Mouse (Mus musculus): ENCODE measurements around the gene Scn8a. TPM values are rescaled to one million over a fixed set of nuclear protein-coding genes. Genes with fewer than 3 reads are reported as not detected.

Gene Scn8a
- polyA plus RNA-seq, 1 experiment, result 0.20 TPM

DNA sequence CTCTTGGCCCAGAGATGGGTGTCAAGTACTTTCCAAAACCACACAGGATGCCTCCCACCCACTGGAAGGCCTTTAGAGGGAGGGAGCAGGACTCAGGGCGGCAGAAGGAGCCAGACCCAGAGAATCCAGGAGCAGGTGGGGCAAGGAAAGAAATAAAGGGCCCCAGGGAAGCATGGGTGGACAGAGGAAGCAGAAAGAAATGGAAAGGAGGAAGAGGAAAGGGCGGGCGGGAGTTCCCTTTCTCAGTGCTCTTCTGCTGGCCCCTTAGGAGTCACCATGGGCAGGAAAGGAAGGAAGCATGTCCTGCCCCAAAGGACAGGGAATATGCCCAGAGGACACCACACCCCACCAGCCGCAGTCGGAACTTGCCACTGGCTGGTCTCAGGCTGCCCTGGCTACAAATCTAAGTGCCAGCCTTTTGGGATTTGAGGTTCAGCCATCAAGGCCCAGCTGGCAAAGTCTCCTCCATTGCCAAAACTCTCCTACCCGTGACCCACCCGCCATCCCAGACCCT, 211.4 kb downstream of the Scn8a start:
- WGBS, result 84% methylated on average over 7 of the region's 7 CpGs

DNA sequence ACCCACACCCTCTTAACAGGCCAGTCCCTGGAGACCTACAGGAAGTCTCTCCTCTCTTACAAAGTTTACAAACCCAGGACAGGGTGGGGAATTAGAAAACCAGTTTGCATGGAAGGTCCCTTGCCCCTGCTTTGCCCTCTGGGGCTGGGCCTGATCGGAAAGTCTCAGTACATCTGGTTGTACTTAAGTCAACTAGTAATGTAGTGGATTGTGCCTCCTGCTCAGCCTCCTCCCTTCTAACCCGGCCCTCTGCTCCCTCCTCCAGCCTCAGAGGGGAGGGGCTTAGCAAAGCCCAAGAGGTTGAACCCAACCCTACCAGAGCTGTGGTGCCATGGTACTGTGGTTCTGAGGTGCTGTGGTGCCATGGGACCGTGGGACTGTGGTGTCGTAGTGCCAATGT, 212.6 kb downstream of the Scn8a start:
- Histone ChIP-seq H3K27me3 (ENCODE audit: control insufficient read depth, insufficient read depth, low read length) (peaks cover 10% of the 10 kb centered on the region), H3K4me3 (ENCODE audit: control insufficient read depth, insufficient read depth, low read length) (no peak overlapping the region), H3K27ac (ENCODE audit: control insufficient read depth, insufficient read depth, low read length) (no peak overlapping the region), H3K36me3 (ENCODE audit: control insufficient read depth, insufficient read depth, low read length) (no peaks in the 10 kb centered on the region), H3K4me1 (replicated peaks; ENCODE audit: control insufficient read depth, insufficient read depth, low read length) (no peaks in the 10 kb centered on the region)
- 84% methylated on average over 4 of the region's 4 CpGs for WGBS
- no peak for TF ChIP-seq CTCF (IDR thresholded peaks at IDR 0.05; ENCODE audit: borderline replicate concordance, control insufficient read depth, extremely low read depth, insufficient read depth, low read length, poor library complexity)
- no peak for TF ChIP-seq POLR2A (IDR thresholded peaks at IDR 0.05; ENCODE audit: control insufficient read depth, extremely low read depth, insufficient read depth, low read length, poor library complexity)
- no peak for DNase-seq

More for the DNA sequence above, 211.4 kb downstream of the Scn8a start:
- no peak overlapping the region for H3K27ac ChIP-seq (ENCODE audit: control insufficient read depth, insufficient read depth, low read length)
- TF ChIP-seq CTCF (IDR thresholded peaks at IDR 0.05; ENCODE audit: borderline replicate concordance, control insufficient read depth, extremely low read depth, insufficient read depth, low read length, poor library complexity) (no peak), POLR2A (IDR thresholded peaks at IDR 0.05; ENCODE audit: control insufficient read depth, extremely low read depth, insufficient read depth, low read length, poor library complexity) (no peak)
- H3K4me3 ChIP-seq (ENCODE audit: control insufficient read depth, insufficient read depth, low read length), result no peak overlapping the region
- H3K4me1 ChIP-seq (replicated peaks; ENCODE audit: control insufficient read depth, insufficient read depth, low read length), result no peaks in the 10 kb centered on the region
- no peak for DNase-seq
- H3K27me3 ChIP-seq (ENCODE audit: control insufficient read depth, insufficient read depth, low read length), result peaks cover 14% of the 10 kb centered on the region
- no peaks in the 10 kb centered on the region for H3K36me3 ChIP-seq (ENCODE audit: control insufficient read depth, insufficient read depth, low read length)

DNA sequence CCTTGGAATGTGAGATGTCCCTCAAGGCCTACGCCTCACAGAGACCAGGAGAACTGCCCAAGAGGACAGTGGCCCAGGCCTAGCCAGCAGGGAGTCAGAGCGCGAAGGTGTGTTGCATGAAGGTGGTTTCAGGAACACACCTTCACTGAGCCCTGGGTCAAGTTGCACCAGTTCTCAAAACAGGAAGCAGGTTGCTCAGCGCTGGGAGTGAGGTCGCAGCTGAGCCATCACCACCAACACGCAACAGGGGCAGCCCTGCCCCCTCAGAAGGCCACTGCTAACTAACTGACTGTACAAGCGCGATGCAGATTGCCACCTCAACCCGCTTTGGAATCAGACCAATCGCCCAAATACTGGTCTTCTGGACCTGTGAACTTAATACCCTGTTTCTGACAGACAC, 214.8 kb downstream of the Scn8a start:
- 34% methylated on average over 10 of the region's 10 CpGs for WGBS
- TF ChIP-seq CTCF (IDR thresholded peaks at IDR 0.05; ENCODE audit: borderline replicate concordance, control insufficient read depth, extremely low read depth, insufficient read depth, low read length, poor library complexity) (no peak), POLR2A (IDR thresholded peaks at IDR 0.05; ENCODE audit: control insufficient read depth, extremely low read depth, insufficient read depth, low read length, poor library complexity) (no peak)
- DNase-seq, result no peak
- Histone ChIP-seq H3K27me3 (ENCODE audit: control insufficient read depth, insufficient read depth, low read length) (peaks cover 4% of the 10 kb centered on the region), H3K27ac (ENCODE audit: control insufficient read depth, insufficient read depth, low read length) (no peak overlapping the region), H3K36me3 (ENCODE audit: control insufficient read depth, insufficient read depth, low read length) (no peaks in the 10 kb centered on the region), H3K4me1 (replicated peaks; ENCODE audit: control insufficient read depth, insufficient read depth, low read length) (no peaks in the 10 kb centered on the region), H3K4me3 (ENCODE audit: control insufficient read depth, insufficient read depth, low read length) (no peak overlapping the region)

DNA sequence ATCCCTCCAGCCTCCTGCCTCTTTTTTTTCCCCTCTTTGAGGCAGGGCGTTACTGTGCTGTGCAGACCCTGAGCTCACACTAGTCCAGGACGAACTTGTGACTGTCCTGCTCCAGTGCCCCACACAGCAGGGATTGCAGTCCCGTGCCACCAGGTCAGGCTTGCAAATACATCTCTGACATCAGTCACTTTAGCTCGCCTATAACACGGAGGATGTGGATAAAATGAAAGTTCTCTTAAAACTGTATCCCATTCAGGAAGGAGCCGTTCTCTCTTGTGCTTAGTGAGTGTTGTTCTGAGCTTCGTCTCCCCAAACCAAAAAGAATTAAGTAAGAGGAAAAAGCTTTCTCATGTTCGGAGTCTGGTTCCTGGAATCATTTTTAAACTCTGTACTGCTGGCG, 216.8 kb downstream of the Scn8a start:
- Histone ChIP-seq H3K4me1 (replicated peaks; ENCODE audit: control insufficient read depth, insufficient read depth, low read length) (no peaks in the 10 kb centered on the region), H3K27me3 (ENCODE audit: control insufficient read depth, insufficient read depth, low read length) (no peaks in the 10 kb centered on the region)

DNA sequence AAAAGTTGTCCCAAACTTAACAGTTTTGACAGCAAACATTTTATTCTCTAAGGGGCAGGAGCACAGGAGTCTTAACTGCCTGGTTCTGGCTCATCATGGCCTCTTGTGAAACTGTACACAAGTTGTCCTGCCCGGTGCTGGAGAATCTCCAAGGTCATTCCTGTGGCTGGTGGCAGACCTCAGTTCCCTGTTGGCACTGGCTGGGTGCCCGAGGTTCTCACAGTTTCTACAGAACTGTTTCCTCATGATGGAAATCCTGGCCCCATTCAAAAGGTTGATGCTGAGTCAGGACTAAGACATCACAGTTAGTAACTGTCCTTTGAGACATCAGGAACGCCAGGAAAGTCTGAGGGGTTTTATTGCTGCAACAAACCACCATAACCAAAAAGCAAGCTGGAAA, 217.3 kb downstream of the Scn8a start:
- no peak for DNase-seq
- H3K27ac ChIP-seq (ENCODE audit: control insufficient read depth, insufficient read depth, low read length), result no peak overlapping the region
- TF ChIP-seq CTCF (IDR thresholded peaks at IDR 0.05; ENCODE audit: borderline replicate concordance, control insufficient read depth, extremely low read depth, insufficient read depth, low read length, poor library complexity), result no peak
- no peak for TF ChIP-seq POLR2A (IDR thresholded peaks at IDR 0.05; ENCODE audit: control insufficient read depth, extremely low read depth, insufficient read depth, low read length, poor library complexity)
- 35% methylated on average over 3 of the region's 3 CpGs for WGBS
- no peak overlapping the region for H3K4me3 ChIP-seq (ENCODE audit: control insufficient read depth, insufficient read depth, low read length)
- no peaks in the 10 kb centered on the region for H3K27me3 ChIP-seq (ENCODE audit: control insufficient read depth, insufficient read depth, low read length)
- no peaks in the 10 kb centered on the region for H3K4me1 ChIP-seq (replicated peaks; ENCODE audit: control insufficient read depth, insufficient read depth, low read length)
- no peaks in the 10 kb centered on the region for H3K36me3 ChIP-seq (ENCODE audit: control insufficient read depth, insufficient read depth, low read length)

More for the DNA sequence above, 216.8 kb downstream of the Scn8a start:
- TF ChIP-seq POLR2A (IDR thresholded peaks at IDR 0.05; ENCODE audit: control insufficient read depth, extremely low read depth, insufficient read depth, low read length, poor library complexity), result no peak
- no peak for TF ChIP-seq CTCF (IDR thresholded peaks at IDR 0.05; ENCODE audit: borderline replicate concordance, control insufficient read depth, extremely low read depth, insufficient read depth, low read length, poor library complexity)
- Histone ChIP-seq H3K27ac (ENCODE audit: control insufficient read depth, insufficient read depth, low read length) (no peak overlapping the region), H3K36me3 (ENCODE audit: control insufficient read depth, insufficient read depth, low read length) (no peaks in the 10 kb centered on the region), H3K4me3 (ENCODE audit: control insufficient read depth, insufficient read depth, low read length) (no peak overlapping the region)
- DNase-seq, result no peak
- 89% methylated on average over 9 of the region's 9 CpGs for WGBS

DNA sequence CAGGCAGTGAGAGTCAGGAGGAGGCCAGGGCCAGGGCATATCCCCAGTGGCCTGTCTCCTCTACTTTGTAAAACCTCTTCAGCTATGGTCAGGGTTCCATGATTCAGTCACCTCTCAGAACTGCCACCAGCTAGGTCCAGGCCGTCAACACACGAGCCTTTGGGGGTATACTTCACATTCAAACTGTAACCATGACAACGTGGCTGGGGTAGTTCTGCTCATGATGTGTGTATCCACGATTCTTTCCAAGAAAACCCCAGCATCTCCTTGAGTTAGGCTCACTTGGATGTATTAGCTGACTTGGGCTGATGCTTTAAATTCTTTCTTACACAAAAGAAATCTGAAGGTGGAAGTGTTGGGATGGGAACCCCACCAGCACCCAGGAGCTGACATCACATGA, 218.6 kb downstream of the Scn8a start:
- H3K27me3 ChIP-seq (ENCODE audit: control insufficient read depth, insufficient read depth, low read length), result no peaks in the 10 kb centered on the region
- no peak for DNase-seq
- WGBS, result 90% methylated on average over 4 of the region's 4 CpGs
- no peaks in the 10 kb centered on the region for H3K4me1 ChIP-seq (replicated peaks; ENCODE audit: control insufficient read depth, insufficient read depth, low read length)
- TF ChIP-seq POLR2A (IDR thresholded peaks at IDR 0.05; ENCODE audit: control insufficient read depth, extremely low read depth, insufficient read depth, low read length, poor library complexity) (no peak), CTCF (IDR thresholded peaks at IDR 0.05; ENCODE audit: borderline replicate concordance, control insufficient read depth, extremely low read depth, insufficient read depth, low read length, poor library complexity) (no peak)
- no peaks in the 10 kb centered on the region for H3K36me3 ChIP-seq (ENCODE audit: control insufficient read depth, insufficient read depth, low read length)
- H3K27ac ChIP-seq (ENCODE audit: control insufficient read depth, insufficient read depth, low read length), result no peak overlapping the region
- H3K4me3 ChIP-seq (ENCODE audit: control insufficient read depth, insufficient read depth, low read length), result no peak overlapping the region

DNA sequence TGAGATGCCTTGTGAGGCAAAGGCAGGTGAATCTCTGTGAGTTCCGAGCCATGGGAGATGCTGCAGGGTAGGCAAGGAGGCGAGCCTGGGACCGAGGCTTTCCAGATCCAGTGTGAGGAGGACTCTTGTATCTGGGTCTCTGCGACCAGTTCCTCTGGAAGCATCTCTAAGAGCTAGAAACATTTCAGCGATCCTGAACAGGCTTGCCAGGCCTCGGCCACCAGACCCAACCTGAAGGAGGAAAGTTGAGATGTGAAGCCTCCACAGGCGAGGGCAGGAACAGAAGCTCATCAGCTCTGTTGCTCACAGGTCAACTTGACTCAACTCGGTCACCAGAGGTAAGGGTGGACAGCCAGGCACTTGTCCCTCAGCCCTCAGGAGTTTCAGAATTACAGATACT, 221.9 kb downstream of the Scn8a start:
- WGBS, result 95% methylated on average over 8 of the region's 8 CpGs
- TF ChIP-seq CTCF (IDR thresholded peaks at IDR 0.05; ENCODE audit: borderline replicate concordance, control insufficient read depth, extremely low read depth, insufficient read depth, low read length, poor library complexity) (no peak), POLR2A (IDR thresholded peaks at IDR 0.05; ENCODE audit: control insufficient read depth, extremely low read depth, insufficient read depth, low read length, poor library complexity) (no peak)
- Histone ChIP-seq H3K4me1 (replicated peaks; ENCODE audit: control insufficient read depth, insufficient read depth, low read length) (no peaks in the 10 kb centered on the region), H3K27me3 (ENCODE audit: control insufficient read depth, insufficient read depth, low read length) (no peaks in the 10 kb centered on the region), H3K4me3 (ENCODE audit: control insufficient read depth, insufficient read depth, low read length) (no peak overlapping the region), H3K36me3 (ENCODE audit: control insufficient read depth, insufficient read depth, low read length) (no peaks in the 10 kb centered on the region), H3K27ac (ENCODE audit: control insufficient read depth, insufficient read depth, low read length) (no peak overlapping the region)
- no peak for DNase-seq
